Mouse (Mus musculus): ENCODE measurements around the gene 4930451I11Rik. TPM values are rescaled to one million over a fixed set of nuclear protein-coding genes. Genes with fewer than 3 reads are reported as not detected.

The 4930451I11Rik gene
- total and polyA plus RNA-seq, 3 experiments, result not detected

DNA sequence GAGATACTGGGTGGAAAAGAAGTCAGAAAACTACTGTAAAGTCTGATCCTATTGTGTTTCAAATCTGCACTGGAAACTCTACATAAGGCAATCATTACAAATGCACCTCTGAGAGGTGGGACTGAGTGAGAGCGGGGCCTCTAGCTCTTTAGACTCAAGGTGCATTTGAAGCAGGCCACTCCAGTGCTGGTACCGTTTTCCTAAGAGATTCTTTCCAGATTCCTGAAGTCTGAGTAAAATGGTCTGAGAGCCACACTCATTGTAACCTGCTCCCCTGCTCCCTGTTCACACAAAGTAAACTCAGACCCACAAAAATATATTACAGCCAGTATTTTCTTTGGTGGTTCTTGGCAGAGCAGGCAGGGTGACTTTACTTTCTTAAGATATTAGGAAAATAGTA, 36.1 kb upstream of the 4930451I11Rik start:
- Histone ChIP-seq H3K9me3 (replicated peaks; ENCODE audit: low read length) (no peaks in the 10 kb centered on the region), H3K79me2 (replicated peaks; ENCODE audit: control insufficient read depth, extremely low read depth, insufficient read depth, poor library complexity, severe bottlenecking) (peaks cover 11% of the 10 kb centered on the region), H3K4me3 (replicated peaks in 1 of 3; ENCODE audit: low read depth in 2 of 3, low read length in 2 of 3, poor library complexity in 1 of 3) (no peak overlapping the region), H3K4me1 (ENCODE audit: control insufficient read depth in 1 of 2, insufficient read depth in 2 of 2) (peaks cover 5 to 34% of the 10 kb centered on the region in 2 experiments), H3K36me3 (replicated peaks in 1 of 2; ENCODE audit: control insufficient read depth in 1 of 2, insufficient read depth in 1 of 2, low read length in 1 of 2) (peaks cover 76 to 95% of the 10 kb centered on the region in 2 experiments), H3K27me3 (replicated peaks) (no peaks in the 10 kb centered on the region), H3K9ac (ENCODE audit: insufficient read depth, low read depth) (no peak overlapping the region), H3K27ac (ENCODE audit: insufficient read depth, low read depth) (no peak overlapping the region), H3K4me2 (ENCODE audit: insufficient read depth, low read depth, poor library complexity, severe bottlenecking) (no peak overlapping the region)
- dilution Hi-C loops (cut with MboI; ENCODE audit: extremely low pct_ligation_motif_present, extremely low pct_unique_long_range_greater_than_20kb, low sequenced_read_pairs) (no loop called here), in situ Hi-C loops (cut with MboI; ENCODE audit: low pct_ligation_motif_present, low pct_unique_long_range_greater_than_20kb, low sequenced_read_pairs) (no loop called here)
- DNase-seq (ENCODE audit: extremely low read depth), result no peak
- TF ChIP-seq SIN3A (IDR thresholded peaks at IDR 0.05; ENCODE audit: low read length), result no peak
- no peak for TF ChIP-seq EP300 (IDR thresholded peaks at IDR 0.05; ENCODE audit: low read length)
- TF ChIP-seq TCF12 (IDR thresholded peaks at IDR 0.05; ENCODE audit: low read depth, low read length), result no peak
- TF ChIP-seq USF2 (conservative IDR thresholded peaks at IDR 0.05; ENCODE audit: low read depth, low read length), result no peak
- no peak for TF ChIP-seq ZNF384 (IDR thresholded peaks at IDR 0.05; ENCODE audit: low read depth, low read length)
- no peak for TF ChIP-seq CTCF (conservative IDR thresholded peaks at IDR 0.05 in 1 of 2, IDR thresholded peaks at IDR 0.05 in 1 of 2; ENCODE audit: low read depth in 2 of 2, low read length in 2 of 2)
- no peak for TF ChIP-seq MYC (IDR thresholded peaks at IDR 0.05; ENCODE audit: low read depth, low read length)
- TF ChIP-seq CHD1 (IDR thresholded peaks at IDR 0.05; ENCODE audit: low read depth, low read length), result no peak

DNA sequence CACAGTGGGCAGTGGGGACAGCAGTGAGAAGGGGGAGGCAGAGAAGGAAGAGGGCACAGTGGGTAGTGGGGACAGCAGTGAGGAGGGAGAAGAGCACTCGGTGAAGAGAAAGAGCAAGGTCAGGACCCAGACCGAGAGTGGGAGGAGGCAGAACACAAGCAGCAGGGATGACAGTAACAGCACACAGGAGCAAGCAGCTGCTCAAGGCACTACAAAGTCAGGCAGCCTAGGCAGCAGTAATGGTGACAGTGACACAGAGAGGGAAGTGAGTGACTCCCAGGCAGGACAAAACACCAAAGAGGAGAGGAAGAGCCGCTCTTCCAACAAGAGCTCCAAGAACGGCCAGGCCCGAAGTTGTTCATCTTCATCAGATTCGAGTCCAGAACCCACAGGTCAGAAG, 32.4 kb upstream of the 4930451I11Rik start:
- Histone ChIP-seq H3K4me3 (replicated peaks in 1 of 3; ENCODE audit: low read depth in 2 of 3, low read length in 2 of 3, poor library complexity in 1 of 3) (peak overlapping the region in 2 of 3 experiments; percentile 84 to 87), H3K36me3 (replicated peaks in 1 of 2; ENCODE audit: control insufficient read depth in 1 of 2, insufficient read depth in 1 of 2, low read length in 1 of 2) (peaks cover 49 to 73% of the 10 kb centered on the region in 2 experiments), H3K9ac (ENCODE audit: insufficient read depth, low read depth) (peak overlapping the region; percentile 78; the same call in 1 of the 2 replicates), H3K4me2 (ENCODE audit: insufficient read depth, low read depth, poor library complexity, severe bottlenecking) (peak overlapping the region; percentile 78; the same call in 1 of the 2 replicates), H3K9me3 (replicated peaks; ENCODE audit: low read length) (no peaks in the 10 kb centered on the region), H3K4me1 (ENCODE audit: control insufficient read depth in 1 of 2, insufficient read depth in 2 of 2) (peaks cover 5 to 41% of the 10 kb centered on the region in 2 experiments), H3K27ac (ENCODE audit: insufficient read depth, low read depth) (peak overlapping the region; percentile 18; the same call in 1 of the 2 replicates), H3K79me2 (replicated peaks; ENCODE audit: control insufficient read depth, extremely low read depth, insufficient read depth, poor library complexity, severe bottlenecking) (peaks cover 32% of the 10 kb centered on the region), H3K27me3 (replicated peaks) (no peaks in the 10 kb centered on the region)
- in situ Hi-C loops (cut with MboI; ENCODE audit: low pct_ligation_motif_present, low pct_unique_long_range_greater_than_20kb, low sequenced_read_pairs), result no loop called here
- TF ChIP-seq PAX5 (IDR thresholded peaks at IDR 0.05; ENCODE audit: low read length) (no peak), POLR2A (IDR thresholded peaks at IDR 0.05; ENCODE audit: low read depth, low read length) (peak; percentile 12; the same call in 1 of the 2 replicates)
- DNase-seq (ENCODE audit: extremely low read depth), result no peak
- dilution Hi-C loops (cut with MboI; ENCODE audit: extremely low pct_ligation_motif_present, extremely low pct_unique_long_range_greater_than_20kb, low sequenced_read_pairs), result no loop called here

DNA sequence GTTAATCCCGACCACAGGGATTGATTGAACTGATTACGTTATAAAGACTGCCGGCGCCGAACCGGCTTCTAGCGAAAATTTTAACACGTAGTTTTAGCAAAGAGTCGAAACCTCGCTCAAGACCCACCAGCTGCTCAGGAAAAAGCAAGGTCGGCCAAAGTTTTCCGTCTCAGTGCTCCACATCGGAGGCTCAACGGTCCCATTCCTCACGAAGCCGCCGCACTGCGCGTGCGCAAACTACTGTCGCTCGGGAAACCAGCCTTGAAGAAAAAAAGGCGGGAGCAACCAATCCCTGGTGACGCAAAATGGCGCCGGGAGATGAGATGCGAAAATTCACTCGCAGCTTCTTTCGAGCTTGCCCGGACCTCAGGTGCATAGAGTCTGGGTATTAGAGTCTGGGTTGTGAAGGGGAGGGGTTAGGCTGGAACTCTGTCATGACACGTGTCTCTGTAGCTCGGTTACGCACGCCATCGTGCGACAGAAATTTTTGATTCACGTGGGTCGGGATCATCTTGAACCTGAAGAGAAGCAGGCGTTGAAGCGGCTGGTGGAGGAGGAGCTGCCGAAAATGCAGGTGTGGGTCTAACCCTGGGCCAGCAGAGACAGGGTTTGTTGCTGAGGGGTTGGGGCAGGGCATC, 30.8 kb upstream of the 4930451I11Rik start, which contains the start of gene Ino80e:
Gene Ino80e (minus strand): TSS at position 231 of the 638 bp plus-strand sequence.
- H3K4me3 ChIP-seq (replicated peaks in 1 of 3; ENCODE audit: low read depth in 2 of 3, low read length in 2 of 3, poor library complexity in 1 of 3), result peak within 1 kb of the TSS; percentile 84 to 87 (median 85)
- peak; percentile 97 for DNase-seq (ENCODE audit: extremely low read depth)
- in situ Hi-C loops (cut with MboI; ENCODE audit: low pct_ligation_motif_present, low pct_unique_long_range_greater_than_20kb, low sequenced_read_pairs), result no loop called here
- peaks cover 5 to 51% of the 10 kb centered on the region in 2 experiments for H3K4me1 ChIP-seq (ENCODE audit: control insufficient read depth in 1 of 2, insufficient read depth in 2 of 2)
- H3K9me3 ChIP-seq (replicated peaks; ENCODE audit: low read length), result no peaks in the 10 kb centered on the region
- H3K27me3 ChIP-seq (replicated peaks), result no peaks in the 10 kb centered on the region
- peaks cover 32% of the 10 kb centered on the region for H3K79me2 ChIP-seq (replicated peaks; ENCODE audit: control insufficient read depth, extremely low read depth, insufficient read depth, poor library complexity, severe bottlenecking)
- H3K36me3 ChIP-seq (replicated peaks in 1 of 2; ENCODE audit: control insufficient read depth in 1 of 2, insufficient read depth in 1 of 2, low read length in 1 of 2), result peaks cover 55 to 73% of the 10 kb centered on the region in 2 experiments
- peak within 1 kb of the TSS; percentile 78 for H3K4me2 ChIP-seq (ENCODE audit: insufficient read depth, low read depth, poor library complexity, severe bottlenecking)
- peak within 1 kb of the TSS; percentile 39 for H3K27ac ChIP-seq (ENCODE audit: insufficient read depth, low read depth)
- peak within 1 kb of the TSS; percentile 93 for H3K9ac ChIP-seq (ENCODE audit: insufficient read depth, low read depth)
- dilution Hi-C loops (cut with MboI; ENCODE audit: extremely low pct_ligation_motif_present, extremely low pct_unique_long_range_greater_than_20kb, low sequenced_read_pairs), result no loop called here
- TF ChIP-seq UBTF (IDR thresholded peaks at IDR 0.05; ENCODE audit: low read depth, low read length), result 0 out of 2 replicates have a peak, but pooled peaks have one; percentile 57
- TF ChIP-seq EP300 (IDR thresholded peaks at IDR 0.05; ENCODE audit: low read length), result no peak
- TF ChIP-seq MEF2A (IDR thresholded peaks at IDR 0.05; ENCODE audit: borderline replicate concordance, low read depth, low read length), result no peak; the same call in 1 of the 2 replicates
- no peak for TF ChIP-seq CTCF (conservative IDR thresholded peaks at IDR 0.05 in 1 of 2, IDR thresholded peaks at IDR 0.05 in 1 of 2; ENCODE audit: low read depth in 2 of 2, low read length in 2 of 2)
- TF ChIP-seq USF2 (conservative IDR thresholded peaks at IDR 0.05; ENCODE audit: low read depth, low read length), result peak; percentile 32; the same call in 1 of the 2 replicates
- peak; percentile 96 for TF ChIP-seq MAX (IDR thresholded peaks at IDR 0.05; ENCODE audit: low read length)
- no peak for TF ChIP-seq ZKSCAN1 (IDR thresholded peaks at IDR 0.05; ENCODE audit: borderline replicate concordance, low read depth, low read length)
- no peak for TF ChIP-seq JUND (conservative IDR thresholded peaks at IDR 0.05; ENCODE audit: low read depth, low read length)
- no peak; the same call in 1 of the 2 replicates for TF ChIP-seq ETS1 (conservative IDR thresholded peaks at IDR 0.05; ENCODE audit: low read depth, low read length)
- peak; percentile 75 for TF ChIP-seq TCF12 (IDR thresholded peaks at IDR 0.05; ENCODE audit: low read depth, low read length)
- TF ChIP-seq PAX5 (IDR thresholded peaks at IDR 0.05; ENCODE audit: low read length), result no peak
- no peak for TF ChIP-seq IRF4 (IDR thresholded peaks at IDR 0.05; ENCODE audit: low read depth, low read length)
- TF ChIP-seq KAT2A (IDR thresholded peaks at IDR 0.05; ENCODE audit: insufficient replicate concordance, low read length), result no peak
- TF ChIP-seq MXI1 (IDR thresholded peaks at IDR 0.05; ENCODE audit: low read depth, low read length), result peak; percentile 98
- no peak; the same call in 1 of the 2 replicates for TF ChIP-seq POLR2AphosphoS2 (IDR thresholded peaks at IDR 0.05; ENCODE audit: low read depth, low read length)
- no peak for TF ChIP-seq SMC3 (IDR thresholded peaks at IDR 0.05; ENCODE audit: low read depth, low read length)
- no peak for TF ChIP-seq ZC3H11A (IDR thresholded peaks at IDR 0.05; ENCODE audit: low read depth, low read length)
- TF ChIP-seq BHLHE40 (IDR thresholded peaks at IDR 0.05; ENCODE audit: low read depth, low read length), result peak; percentile 72
- no peak for TF ChIP-seq RCOR1 (conservative IDR thresholded peaks at IDR 0.05; ENCODE audit: low read depth, low read length)

All from CH12.LX (cell line).